ENCODE assay signal across 27 mouse cellular contexts in genomic region chr10:5449944-5450343, GRCm38 (mm10).
A peak's percentile ranks its signal among the peaks of the same experiment; 100 is the strongest.
DNase-seq lines count a peak whose midpoint lies in the region; ATAC-seq and TF ChIP-seq lines count a peak whose summit lies in the region.
"Had no signal": no experiment of that assay in that cellular context is flagged by ENCODE, and none has a peak within 500 bp of the region (broad histone marks: within the 10 kb centered on the region; RNA-seq: fewer than 3 reads in every experiment).

No protein-coding gene starts in this region.

- H3K9ac ChIP-seq in forebrain, embryonic 16.5 days (replicated peaks; ENCODE audit: low read depth, low read length) = no peak overlapping the region
- H3K9ac ChIP-seq: embryonic facial prominence, embryonic 15.5 days; heart, embryonic 15.5 days; hindbrain, embryonic 13.5 days had no signal

- no peaks in the 10 kb centered on the region for H3K27me3 ChIP-seq in thymus, adult 2 months (ENCODE audit: control insufficient read depth, insufficient read depth, low read length)
- no peaks in the 10 kb centered on the region for H3K27me3 ChIP-seq in forebrain, embryonic 16.5 days (replicated peaks; ENCODE audit: control insufficient read depth, insufficient read depth, low read length)
- H3K27me3 ChIP-seq: embryonic facial prominence, embryonic 15.5 days; heart, embryonic 15.5 days; hindbrain, embryonic 13.5 days had no signal

- no peaks in the 10 kb centered on the region for H3K36me3 ChIP-seq in thymus, adult 2 months (ENCODE audit: control insufficient read depth, insufficient read depth, low read length)
- H3K36me3 ChIP-seq in forebrain, embryonic 16.5 days (ENCODE audit: control insufficient read depth, insufficient read depth) = no peaks in the 10 kb centered on the region
- H3K36me3 ChIP-seq: embryonic facial prominence, embryonic 15.5 days; forebrain, embryonic 10.5 days; G1E; heart, embryonic 15.5 days; hindbrain, embryonic 13.5 days had no signal

- WGBS in thymus, adult 2 months = 95% methylated on average over 2 of the region's 2 CpGs
- 96% methylated on average over 2 of the region's 2 CpGs for WGBS in forebrain, embryonic 16.5 days

- DNase-seq in frontal cortex, postnatal 14 days (ENCODE audit: low spot score in 2 of 2) = no peak
- DNase-seq in right cerebral cortex, adult 18-20 months = peak; percentile 67
- DNase-seq in right cerebral cortex, postnatal 4 days = no peak
- DNase-seq in left cerebral cortex, postnatal 25 days (ENCODE audit: low spot score in 2 of 2) = peak; percentile 21 to 85
- peak; percentile 7 to 51 for DNase-seq in right cerebral cortex, postnatal 36 days (ENCODE audit: low spot score in 2 of 2)
- no peak for DNase-seq in thymus, adult 2 months
- DNase-seq: adrenal gland, adult 8-10 months; adrenal gland, postnatal 36 days; B cell, adult 2 months; cerebellum, adult 11 months; cerebellum, adult 8-10 months; cerebellum, postnatal 14 days; embryo, embryonic 11 days; gastrocnemius, postnatal 10 days; heart, adult 2 months; heart, postnatal 14 days had no signal

- H3K4me3 ChIP-seq in thymus, adult 2 months (ENCODE audit: control insufficient read depth, insufficient read depth, low read length) = no peak overlapping the region
- no peak overlapping the region for H3K4me3 ChIP-seq in forebrain, embryonic 16.5 days (replicated peaks; ENCODE audit: low read length)
- H3K4me3 ChIP-seq: embryonic facial prominence, embryonic 15.5 days; erythroblast, embryonic 14.5 days; forebrain, embryonic 10.5 days; heart, adult 2 months; heart, embryonic 15.5 days; hindbrain, embryonic 13.5 days had no signal

- H3K27ac ChIP-seq in thymus, adult 2 months (ENCODE audit: control insufficient read depth, insufficient read depth, low read length) = no peak overlapping the region
- H3K27ac ChIP-seq in forebrain, embryonic 16.5 days (ENCODE audit: low read length) = no peak overlapping the region
- H3K27ac ChIP-seq: embryonic facial prominence, embryonic 15.5 days; forebrain, embryonic 10.5 days; heart, adult 2 months; heart, embryonic 15.5 days; hindbrain, embryonic 13.5 days had no signal

- H3K4me1 ChIP-seq in thymus, adult 2 months (replicated peaks; ENCODE audit: control insufficient read depth, insufficient read depth, low read length) = peaks cover 2% of the 10 kb centered on the region
- H3K4me1 ChIP-seq in forebrain, embryonic 16.5 days (replicated peaks; ENCODE audit: control insufficient read depth, insufficient read depth, low read length) = no peaks in the 10 kb centered on the region
- H3K4me1 ChIP-seq: embryonic facial prominence, embryonic 15.5 days; forebrain, embryonic 10.5 days; heart, embryonic 15.5 days; hindbrain, embryonic 13.5 days had no signal

- TF ChIP-seq CTCF in thymus, adult 2 months (IDR thresholded peaks at IDR 0.05; ENCODE audit: borderline replicate concordance, control insufficient read depth, extremely low read depth, insufficient read depth, low read length, poor library complexity) = no peak

- no peak overlapping the region for H3K4me2 ChIP-seq in forebrain, embryonic 16.5 days (ENCODE audit: low read length)
- H3K4me2 ChIP-seq: embryonic facial prominence, embryonic 15.5 days; heart, embryonic 11.5 days; heart, embryonic 15.5 days; hindbrain, embryonic 13.5 days had no signal

- intact Hi-C loops in left cerebral cortex, postnatal 25 days (cut with DNase I) = loop anchor here (5.0 kb wide), 1 partner anchor 42 kb away; no protein-coding TSS in a partner anchor

- no peaks in the 10 kb centered on the region for H3K9me3 ChIP-seq in forebrain, embryonic 16.5 days (ENCODE audit: control insufficient read depth, low read length)
- H3K9me3 ChIP-seq: embryonic facial prominence, embryonic 15.5 days; forebrain, embryonic 10.5 days; G1E; heart, embryonic 15.5 days; hindbrain, embryonic 13.5 days had no signal

- ATAC-seq in frontal cortex, adult (ENCODE audit: low TSS enrichment) = peak; percentile 98
- ATAC-seq in forebrain, embryonic 16.5 days = no peak
- ATAC-seq: CD4-positive, CD25-positive, alpha-beta regulatory T cell, adult 4 months; forebrain, embryonic 14.5 days had no signal

- no peak for TF ChIP-seq POLR2A in thymus, adult 2 months (IDR thresholded peaks at IDR 0.05; ENCODE audit: control insufficient read depth, extremely low read depth, insufficient read depth, low read length, poor library complexity)

Comparison
In these comparisons a context has a peak if more than half of its experiments do, and no peak if none do; other contexts are left out.
1. DNase-seq: peak in right cerebral cortex, adult 18-20 months (single experiment), left cerebral cortex, postnatal 25 days (2 of 2) and right cerebral cortex, postnatal 36 days (2 of 2); none in frontal cortex, postnatal 14 days (0 of 2), right cerebral cortex, postnatal 4 days (single experiment) and thymus, adult 2 months (single experiment).